Mouse (Mus musculus) mesoderm, embryonic 11.5 days (tissue): ENCODE measurements around the gene Ndufb7.

Source experiments
- DNase-seq: peaks from one replicate; pipeline ENCODE4 v3.0.0-alpha.2; 2012; ENCODE audit warnings: low read depth, low spot score

The Ndufb7 gene

GRCm38 (mm10) chr8:83599814-83600213 is 33.3 kb downstream of the Ndufb7 start:
- no peak for DNase-seq

GRCm38 (mm10) chr8:83602650-83603029 is 36.2 kb downstream of the Ndufb7 start:
- DNase-seq: no peak

GRCm38 (mm10) chr8:83607661-83608397 is 41.4 kb downstream of the Ndufb7 start, which contains the start of the genes Tecr and Dnajb1:
Gene Tecr (minus strand): TSS chr8:83607971.
Gene Dnajb1 (plus strand): TSS chr8:83608193.
- peak; percentile 99 for DNase-seq

- peak; percentile 76 for DNase-seq
Measured at GRCm38 (mm10) chr8:83608398-83608829, 41.9 kb downstream of the Ndufb7 start.

- no peak for DNase-seq
Measured at GRCm38 (mm10) chr8:83609086-83609485, 42.6 kb downstream of the Ndufb7 start.

- DNase-seq: no peak
Measured at GRCm38 (mm10) chr8:83609547-83610180, 43.2 kb downstream of the Ndufb7 start.

- DNase-seq: no peak
Measured at GRCm38 (mm10) chr8:83611921-83612320, 45.5 kb downstream of the Ndufb7 start.

- no peak for DNase-seq
Measured at GRCm38 (mm10) chr8:83613695-83614094, 47.2 kb downstream of the Ndufb7 start.

GRCm38 (mm10) chr8:83616625-83617024 is 50.2 kb downstream of the Ndufb7 start:
- DNase-seq: no peak

GRCm38 (mm10) chr8:83617111-83617510 is 50.6 kb downstream of the Ndufb7 start:
- no peak for DNase-seq

- DNase-seq: no peak
Measured at GRCm38 (mm10) chr8:83618566-83618965, 52.1 kb downstream of the Ndufb7 start.

- no peak for DNase-seq
Measured at GRCm38 (mm10) chr8:83619568-83620285, 53.3 kb downstream of the Ndufb7 start.
